Mouse (Mus musculus) embryo, embryonic 10 days (tissue): ENCODE results near the gene Zfp775.

Source experiments
- DNase-seq: peaks from one replicate; pipeline ENCODE4 v3.0.0-alpha.2; 2015; ENCODE audit warnings: low spot score

Zfp775 gene

DNA sequence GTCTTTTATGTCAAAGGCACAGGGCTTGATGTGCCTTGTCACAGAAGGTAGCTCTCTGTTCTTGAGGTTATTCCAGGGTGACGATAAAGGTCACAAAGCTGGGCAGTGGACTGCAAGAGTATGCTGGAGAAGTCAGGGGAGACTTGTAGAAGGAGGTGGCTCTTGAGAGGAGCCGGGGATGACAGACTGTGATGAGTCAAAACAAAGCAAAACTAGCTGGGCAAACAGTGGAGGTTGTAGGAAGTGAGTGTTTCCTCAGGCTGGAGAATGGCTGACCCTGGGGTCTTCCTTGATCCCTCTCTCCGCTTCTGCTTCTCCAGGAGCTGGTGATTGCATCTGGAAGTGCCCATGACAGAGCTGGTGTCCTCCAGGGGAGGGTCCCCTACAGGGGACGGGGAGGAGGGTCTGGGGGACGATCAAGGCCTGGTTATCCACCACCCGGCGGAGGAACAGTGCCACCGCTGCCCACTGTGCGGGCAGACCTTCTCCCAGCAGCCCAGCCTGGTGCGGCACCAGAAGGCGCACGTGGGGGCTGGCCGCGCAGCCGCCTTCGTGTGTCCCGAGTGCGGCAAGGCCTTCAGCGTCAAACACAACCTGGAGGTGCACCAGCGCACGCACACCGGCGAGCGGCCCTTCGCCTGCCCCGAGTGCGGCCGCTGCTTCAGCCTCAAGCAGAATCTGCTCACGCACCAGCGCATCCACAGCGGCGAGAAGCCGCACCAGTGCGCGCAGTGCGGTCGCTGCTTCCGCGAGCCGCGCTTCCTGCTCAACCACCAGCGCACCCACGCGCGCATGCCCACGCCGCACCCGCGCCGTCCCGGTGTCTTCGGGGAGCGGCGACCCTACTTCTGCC, 27.2 kb downstream of the Zfp775 start:
- DNase-seq = peak; percentile 44

DNA sequence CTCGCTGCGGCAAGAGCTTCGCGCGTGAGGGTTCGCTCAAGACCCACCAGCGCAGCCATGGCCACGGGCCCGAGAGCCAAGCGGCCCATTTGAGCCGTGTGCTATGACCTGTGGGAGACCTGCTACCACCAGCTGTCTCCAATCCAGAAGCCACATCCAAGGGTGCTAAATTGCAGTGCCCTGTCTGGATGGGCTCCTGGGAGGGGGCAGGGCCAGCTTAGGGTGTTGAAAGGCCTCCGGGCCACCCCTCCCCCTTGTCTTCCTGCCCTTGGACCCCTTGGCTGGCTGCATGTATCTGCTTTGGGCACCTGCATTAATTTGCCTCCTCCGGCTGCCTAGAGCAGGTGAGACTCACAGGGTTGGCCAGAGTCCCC, 27.8 kb downstream of the Zfp775 start:
- DNase-seq = no peak

- DNase-seq = no peak
These were observed 29.0 kb downstream of the Zfp775 start for GRCm38 (mm10) chr6:48630831-48631230.

GRCm38 (mm10) chr6:48635105-48635504, 33.2 kb downstream of the Zfp775 start:
- DNase-seq = no peak

GRCm38 (mm10) chr6:48636515-48636914, 34.7 kb downstream of the Zfp775 start:
- peak; percentile 56 for DNase-seq

- DNase-seq = no peak
These were observed 36.1 kb downstream of the Zfp775 start for GRCm38 (mm10) chr6:48637811-48638500.

DNA sequence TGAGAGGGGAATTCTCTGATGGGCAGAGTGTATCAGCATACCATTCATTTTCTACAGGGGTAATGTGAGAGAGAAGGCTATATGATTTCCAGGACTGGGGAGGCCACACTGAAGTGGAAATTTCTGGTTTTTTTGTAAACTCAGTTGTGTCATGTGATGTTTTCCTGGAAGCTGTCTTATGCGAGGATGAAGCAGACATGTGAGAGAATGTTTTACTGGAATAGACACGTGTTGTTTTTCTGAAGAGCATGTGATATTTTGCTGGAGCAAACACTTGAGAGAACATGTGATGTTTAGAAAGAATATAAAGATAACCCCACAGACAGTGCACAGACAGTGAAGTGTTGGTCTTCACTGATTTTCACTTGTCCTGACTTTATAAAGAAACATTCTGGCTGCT, 36.7 kb downstream of the Zfp775 start:
- DNase-seq = no peak

DNA sequence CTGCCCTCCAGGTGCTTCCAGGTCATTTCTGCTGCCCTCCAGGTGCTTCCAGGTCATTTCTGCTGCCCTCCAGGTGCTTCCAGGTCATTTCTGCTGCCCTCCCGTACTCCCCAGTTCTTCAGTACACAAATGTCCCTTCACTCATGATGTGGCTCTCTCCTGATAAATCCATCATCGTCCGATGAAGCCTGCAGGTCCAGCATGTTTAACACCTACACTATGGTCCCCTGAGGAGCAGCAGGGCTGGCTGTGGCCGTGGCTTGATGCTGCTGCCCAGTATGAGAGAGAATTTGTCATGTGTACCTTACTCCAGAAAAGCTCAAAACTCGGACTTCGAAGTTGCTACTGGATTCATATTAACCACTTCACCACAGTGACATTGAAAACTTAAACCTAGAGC, 39.5 kb downstream of the Zfp775 start:
- DNase-seq = no peak

DNA sequence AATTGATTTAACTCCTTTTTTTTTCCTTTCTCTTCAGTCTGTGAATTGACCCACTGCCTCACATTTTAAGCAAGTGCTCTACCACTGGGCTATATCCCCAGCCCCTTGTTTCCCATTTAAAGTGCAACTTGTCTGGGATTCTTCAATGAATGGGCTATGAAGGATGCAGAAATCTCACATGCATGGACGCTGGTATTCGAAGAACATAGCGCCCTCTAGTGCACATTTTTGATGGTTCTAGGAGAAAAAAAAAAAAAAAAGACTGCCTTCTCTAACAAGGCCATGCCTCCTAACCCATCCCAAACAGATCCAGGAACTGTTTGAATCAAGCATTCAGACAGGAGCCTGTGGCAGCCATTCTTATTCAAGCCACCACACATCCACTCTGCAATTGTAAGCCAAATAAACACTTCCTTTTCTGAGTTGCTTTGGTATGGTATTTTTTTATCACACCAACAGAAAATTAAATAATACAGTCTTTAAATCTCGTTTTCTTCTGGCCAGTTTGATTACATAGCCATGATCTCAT, 41.0 kb downstream of the Zfp775 start:
- peak; percentile 90 for DNase-seq

DNA sequence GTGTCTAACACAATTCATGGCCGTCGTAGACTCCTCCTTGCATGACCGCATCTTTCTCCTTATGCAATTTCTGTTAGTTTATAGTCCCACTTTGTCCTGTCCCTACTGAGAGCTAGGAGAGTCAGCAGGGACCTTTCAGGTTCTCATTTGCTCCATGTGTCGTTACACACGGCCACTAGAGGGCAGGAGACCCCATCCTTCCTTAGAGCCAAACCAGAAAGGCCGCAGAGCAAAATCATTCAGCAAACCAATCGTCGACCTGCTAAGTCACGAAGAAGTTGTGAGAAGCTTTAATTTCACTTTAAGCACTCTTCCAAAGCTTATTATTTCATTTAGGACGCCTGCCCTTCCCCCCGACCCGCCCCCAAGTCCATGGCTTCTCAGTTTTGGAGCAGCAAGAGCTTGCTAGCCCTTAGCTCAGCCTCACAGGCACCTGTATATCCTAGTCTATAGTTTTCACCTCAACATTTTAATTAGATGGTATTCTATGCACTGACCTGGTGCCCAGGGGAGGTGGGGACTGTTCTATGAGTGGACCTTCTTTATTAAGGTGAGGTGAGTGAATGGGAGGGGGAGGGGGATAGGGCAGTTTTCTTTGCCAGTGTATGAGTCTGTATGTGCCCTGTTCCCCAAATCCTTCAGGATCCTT, 43.9 kb downstream of the Zfp775 start:
- DNase-seq = peak; percentile 82

GRCm38 (mm10) chr6:48646309-48646690, 44.4 kb downstream of the Zfp775 start:
- no peak for DNase-seq

GRCm38 (mm10) chr6:48646995-48647394, 45.1 kb downstream of the Zfp775 start, which contains the start of gene Gimap8:
Gene Gimap8, plus strand, starts transcription at chr6:48647234.
- DNase-seq = peak; percentile 41

DNA sequence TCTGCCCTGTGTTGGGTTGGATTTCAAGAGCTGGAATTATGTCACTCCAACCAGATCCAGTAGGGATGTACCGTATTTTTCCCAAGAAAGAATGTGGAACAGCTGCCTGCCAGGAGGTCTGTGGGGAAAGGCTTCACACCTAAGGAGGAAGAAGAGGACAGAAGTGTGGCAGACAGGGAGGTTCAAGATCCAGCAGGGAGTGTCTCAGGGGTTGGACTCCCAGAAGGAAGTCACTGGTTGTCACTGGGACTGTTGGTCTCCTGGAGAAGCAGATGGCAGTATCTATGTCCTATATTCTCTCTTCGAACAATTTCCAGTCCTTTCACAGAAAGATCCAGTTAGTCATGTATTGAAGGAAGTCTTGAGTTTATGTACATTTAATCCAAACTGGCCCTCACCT, 45.7 kb downstream of the Zfp775 start:
- DNase-seq = no peak

DNA sequence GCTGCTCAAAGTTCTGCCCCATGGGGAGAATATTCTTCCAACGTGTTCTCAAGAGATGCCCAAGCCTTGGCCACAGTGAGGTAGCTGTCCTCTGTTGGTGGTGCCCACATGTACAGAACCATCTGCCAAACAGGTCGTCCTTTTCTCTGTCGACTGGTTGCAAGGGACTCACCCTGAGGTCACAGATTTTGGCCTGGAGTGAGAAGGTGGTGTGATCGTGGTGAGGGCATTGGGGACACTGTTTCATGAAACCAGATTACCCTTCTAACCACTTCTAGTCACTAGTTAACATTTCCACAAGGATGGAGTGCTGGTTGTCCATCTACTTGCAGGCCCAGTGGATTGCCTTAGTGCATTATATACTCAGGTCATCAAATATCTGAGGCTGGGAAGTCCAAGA, 46.9 kb downstream of the Zfp775 start:
- no peak for DNase-seq

DNA sequence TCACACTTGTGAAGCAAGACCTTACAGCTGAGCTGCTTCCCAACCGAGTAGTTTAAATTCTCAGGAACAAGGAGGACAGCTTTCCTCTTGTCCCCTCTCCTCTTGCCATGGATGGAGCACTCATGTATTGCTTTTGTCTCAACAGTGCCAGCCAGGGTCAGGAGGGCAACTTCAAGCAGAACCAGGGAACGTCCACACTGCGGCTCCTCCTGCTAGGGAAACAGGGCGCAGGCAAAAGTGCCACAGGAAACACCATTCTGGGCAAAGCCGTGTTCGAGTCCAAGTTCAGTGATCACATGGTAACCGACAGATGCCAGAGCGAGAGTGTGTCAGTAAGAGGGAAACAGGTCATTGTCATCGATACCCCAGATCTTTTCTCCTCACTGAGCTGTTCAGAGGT, 48.2 kb downstream of the Zfp775 start:
- DNase-seq = no peak

DNA sequence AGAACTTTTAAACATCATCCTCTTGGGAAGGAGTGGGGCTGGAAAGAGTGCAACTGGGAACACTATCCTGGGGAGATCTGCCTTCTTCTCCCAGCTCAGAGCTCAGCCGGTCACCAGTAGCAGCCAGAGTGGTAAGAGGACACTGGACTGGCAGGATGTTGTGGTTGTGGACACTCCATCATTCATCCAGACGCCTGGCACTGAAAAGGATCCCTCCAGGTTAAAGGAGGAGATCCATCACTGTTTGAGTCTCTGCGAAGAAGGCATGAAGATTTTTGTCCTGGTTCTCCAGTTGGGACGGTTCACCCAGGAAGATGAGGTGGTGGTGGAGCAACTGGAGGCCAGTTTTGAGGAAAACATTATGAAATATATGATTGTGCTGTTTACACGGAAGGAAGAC, 56.9 kb downstream of the Zfp775 start:
- no peak for DNase-seq

GRCm38 (mm10) chr6:48664750-48665149, 62.9 kb downstream of the Zfp775 start:
- no peak for DNase-seq

DNA sequence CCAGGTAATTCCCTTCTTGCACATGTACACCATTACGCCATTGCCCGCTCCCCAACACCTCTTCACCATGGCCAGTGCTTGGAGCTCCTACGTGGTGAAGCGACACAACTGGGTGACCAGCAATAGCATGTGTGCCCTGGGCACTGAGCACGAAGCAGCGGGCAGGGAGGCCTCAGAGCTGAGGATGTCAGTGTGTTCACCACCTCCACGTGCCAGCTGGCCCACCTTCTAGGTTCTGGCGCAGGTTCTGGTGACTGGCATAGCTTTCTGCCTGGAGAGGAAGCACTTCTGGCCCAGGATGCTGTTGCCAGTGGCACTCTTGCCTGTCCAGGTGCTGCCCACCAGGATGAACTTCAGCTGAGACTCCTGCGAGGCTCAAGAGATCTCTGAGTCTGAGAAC, 63.6 kb downstream of the Zfp775 start:
- no peak for DNase-seq

- no peak for DNase-seq
These were observed 64.3 kb downstream of the Zfp775 start for GRCm38 (mm10) chr6:48666159-48666586.

DNA sequence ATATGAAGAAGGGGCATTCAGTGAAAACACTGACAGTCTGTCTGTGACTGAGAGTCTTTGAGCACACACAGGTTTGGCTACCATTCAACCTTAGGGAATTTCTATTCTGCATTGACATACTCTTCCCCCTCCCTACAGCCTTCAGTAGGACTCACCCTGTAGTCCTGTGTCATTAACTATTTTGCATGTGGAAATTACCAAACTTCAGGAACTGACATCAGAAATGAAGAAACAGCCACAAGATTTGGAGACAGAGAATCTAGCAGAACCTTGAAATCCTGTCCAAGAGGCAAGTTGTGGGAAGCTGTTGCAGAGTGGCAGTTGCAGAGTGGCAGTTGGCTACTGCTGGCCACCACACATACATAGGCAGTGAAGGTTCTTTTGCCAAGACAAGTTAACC, 66.2 kb downstream of the Zfp775 start:
- no peak for DNase-seq

DNA sequence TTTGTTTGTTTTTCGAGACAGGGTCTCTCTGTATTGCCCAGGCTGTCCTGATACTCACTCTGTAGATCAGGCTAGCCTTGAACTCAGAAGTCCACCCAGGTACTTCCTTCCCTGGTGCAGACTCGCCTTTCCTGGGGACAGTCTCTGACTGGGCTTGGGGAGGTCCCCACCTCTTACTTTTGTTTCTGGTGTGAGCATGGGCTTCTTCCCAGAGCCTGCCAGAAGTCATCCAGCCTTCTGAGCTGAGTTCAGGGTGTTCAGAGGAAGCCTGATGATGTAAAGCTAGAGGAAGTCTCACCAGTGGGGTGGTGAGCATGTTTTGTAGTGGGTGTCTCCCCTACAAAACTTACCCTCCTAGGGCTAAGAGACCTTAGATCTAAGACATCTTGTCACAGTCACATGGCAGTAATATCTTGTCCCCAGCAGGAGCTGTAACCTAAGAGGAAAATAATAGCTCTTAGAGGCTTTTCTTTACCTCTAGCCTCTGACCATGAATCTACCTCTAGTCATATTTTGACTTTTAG, 67.6 kb downstream of the Zfp775 start:
- DNase-seq = no peak
